In the genomic region with DNA sequence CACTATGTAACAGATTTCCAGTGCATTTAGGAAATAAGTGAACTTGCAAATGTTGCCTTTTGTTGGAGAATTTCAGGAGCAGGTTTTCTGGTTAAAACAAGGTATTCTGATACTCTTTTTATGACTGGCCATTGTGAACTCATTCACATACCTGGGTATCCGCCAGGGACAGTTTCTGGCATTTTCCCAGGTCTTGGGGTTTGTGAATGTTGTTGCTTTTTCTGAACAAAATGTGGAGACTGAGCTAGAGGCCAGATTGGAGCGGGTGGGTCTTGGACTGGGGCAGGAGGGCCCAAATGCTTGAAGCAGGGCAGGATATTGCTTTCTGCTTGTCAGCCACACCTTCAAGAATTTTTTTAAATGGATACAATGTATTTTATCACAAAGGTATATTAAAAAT, we compare ENCODE assay signal across 22 mouse cellular contexts. TPM values are rescaled to one million over a fixed set of nuclear protein-coding genes. Genes with fewer than 3 reads are reported as not detected.
DNase-seq lines count a peak whose midpoint lies in the region; ATAC-seq lines count a peak whose summit lies in the region.
"Had no signal": no experiment of that assay in that cellular context is flagged by ENCODE, and none has a peak within 500 bp of the region (broad histone marks: within the 10 kb centered on the region; RNA-seq: fewer than 3 reads in every experiment).

No protein-coding gene starts in this region.

- no peaks in the 10 kb centered on the region for H3K4me1 ChIP-seq in kidney, embryonic 15.5 days
- H3K4me1 ChIP-seq: embryonic facial prominence, embryonic 10.5 days; midbrain, embryonic 10.5 days; neural tube, embryonic 12.5 days had no signal

- no peaks in the 10 kb centered on the region for H3K36me3 ChIP-seq in kidney, embryonic 15.5 days
- H3K36me3 ChIP-seq: embryonic facial prominence, embryonic 10.5 days; midbrain, embryonic 10.5 days; neural tube, embryonic 12.5 days had no signal

- peak; percentile 6 for DNase-seq in gastrocnemius, adult 18-20 months (ENCODE audit: low spot score)
- no peak for DNase-seq in gastrocnemius, adult 8-10 months (ENCODE audit: low spot score in 2 of 2)
- DNase-seq in kidney, adult 11 months = peak; percentile 8
- DNase-seq in fibroblast of lung, adult 2 months (ENCODE audit: low read depth) = peak; percentile 52
- DNase-seq in kidney, postnatal 14 days = peak; percentile 20
- DNase-seq: B cell, adult 2 months; cerebellum, postnatal 36 days; lung, adult 2 months; lung, postnatal 36 days; spleen, adult 18-20 months; thymus, adult 2 months had no signal

- WGBS in kidney, embryonic 15.5 days = 74% methylated on average over 2 of the region's 2 CpGs

- H3K4me2 ChIP-seq in kidney, embryonic 15.5 days = no peak overlapping the region
- H3K4me2 ChIP-seq: liver, embryonic 11.5 days; neural tube, embryonic 12.5 days had no signal

- no peak for ATAC-seq in kidney, embryonic 15.5 days (replicated peaks; ENCODE audit: low FRiP score)
- ATAC-seq in erythroid progenitor cell, adult 5-6 weeks (replicated peaks; ENCODE audit: low FRiP score, poor library complexity, severe bottlenecking) = no peak
- ATAC-seq: activated CD4-positive, CD25-positive, alpha-beta regulatory T cell, adult 4 months; forebrain, embryonic 16.5 days; hindbrain, embryonic 16.5 days; Patski had no signal

- H3K27me3 ChIP-seq in kidney, embryonic 15.5 days = no peaks in the 10 kb centered on the region
- H3K27me3 ChIP-seq: neural tube, embryonic 12.5 days; Patski had no signal

- H3K9ac ChIP-seq in kidney, embryonic 15.5 days = no peak overlapping the region
- H3K9ac ChIP-seq: neural tube, embryonic 12.5 days had no signal

- no peaks in the 10 kb centered on the region for H3K9me3 ChIP-seq in kidney, embryonic 15.5 days (replicated peaks)
- H3K9me3 ChIP-seq: embryonic facial prominence, embryonic 10.5 days; midbrain, embryonic 10.5 days; neural tube, embryonic 12.5 days had no signal

- H3K4me3 ChIP-seq in kidney, embryonic 15.5 days (replicated peaks) = no peak overlapping the region
- H3K4me3 ChIP-seq: embryonic facial prominence, embryonic 10.5 days; erythroblast, embryonic 14.5 days; midbrain, embryonic 10.5 days; neural tube, embryonic 12.5 days had no signal

- H3K27ac ChIP-seq in kidney, embryonic 15.5 days = no peak overlapping the region
- H3K27ac ChIP-seq: embryonic facial prominence, embryonic 10.5 days; midbrain, embryonic 10.5 days; neural tube, embryonic 12.5 days had no signal

RNA-seq across cellular contexts. Expression of a gene that starts 35.6 kb away (rescaled TPM):
- 1 to 10 TPM; 2.0 to 2.5 TPM for total RNA-seq in gastrocnemius, adult 18-20 months (2021)
- 1 to 10 TPM; 1.1 to 2.5 (median 1.8) TPM for total RNA-seq in gastrocnemius, adult 8-10 months (2022)
- polyA plus RNA-seq in kidney, embryonic 15.5 days (2015; fragmentation: Nextera tagmentation; extraction: Ambion mirVana) = 2.5 and 2.8 TPM in 2 replicates
- total RNA-seq in erythroid progenitor cell, adult 5-6 weeks (2015; ENCODE audit: low replicate concordance) = not detected in 2 replicates
- total RNA-seq in erythroid progenitor cell, adult 5-6 weeks (2017; ENCODE audit: low replicate concordance) = 0.13 TPM in 1 of 2 replicates, not detected in the other
- polyA plus RNA-seq: erythroblast, embryonic 14.5 days had no signal

Comparison
In these comparisons a context has a peak if more than half of its experiments do, and no peak if none do; other contexts are left out.
1. DNase-seq: peak in gastrocnemius, adult 18-20 months (single experiment), kidney, adult 11 months (single experiment), fibroblast of lung, adult 2 months (single experiment) and kidney, postnatal 14 days (single experiment); none in gastrocnemius, adult 8-10 months (0 of 2).